In the genomic region with DNA sequence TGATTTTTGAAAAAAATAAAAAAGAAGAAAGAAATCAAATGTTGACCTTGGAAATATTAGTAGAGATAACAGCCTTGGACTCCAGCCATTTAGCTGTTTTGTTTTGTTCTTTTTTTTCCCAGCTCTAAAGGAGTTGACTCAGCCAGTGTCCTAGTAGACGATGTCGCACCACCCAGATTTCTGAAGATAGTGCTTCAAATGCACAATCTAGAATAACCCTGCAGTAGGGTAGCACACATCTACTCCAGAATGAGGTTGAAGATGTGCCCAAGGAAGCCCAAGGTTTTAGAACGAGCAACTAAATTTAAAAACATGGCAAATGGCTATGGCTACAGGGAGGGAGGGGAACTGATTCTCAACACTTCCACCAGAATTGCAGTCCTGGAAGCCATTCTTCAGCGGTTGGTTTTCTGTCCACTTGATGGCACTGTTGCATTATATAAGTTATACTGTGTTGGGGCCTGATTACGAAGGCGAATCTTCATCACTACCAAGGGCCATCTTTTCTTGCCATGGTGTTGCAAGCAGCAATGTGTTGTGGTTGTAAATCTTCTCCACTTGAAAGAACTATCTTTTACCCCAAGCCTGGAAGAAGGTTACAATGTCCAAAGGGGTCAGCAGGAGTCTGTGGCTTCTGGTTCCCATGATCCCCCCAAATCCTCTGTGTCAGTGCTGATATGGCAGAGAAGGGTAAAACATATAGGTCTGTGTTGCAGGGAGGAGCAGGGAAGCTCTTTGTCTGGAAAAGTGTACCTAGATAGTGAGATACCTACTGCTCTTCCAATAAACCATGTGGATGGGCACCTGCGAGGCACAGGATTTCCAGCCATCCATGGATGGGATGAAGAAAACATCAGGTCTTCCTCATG, we compare ENCODE assay signal across 8 mouse cellular contexts.
DNase-seq lines count a peak whose midpoint lies in the region; ATAC-seq lines count a peak whose summit lies in the region.
"Had no signal": no experiment of that assay in that cellular context is flagged by ENCODE, and none has a peak within 500 bp of the region (broad histone marks: within the 10 kb centered on the region; RNA-seq: fewer than 3 reads in every experiment).

No protein-coding gene starts in this region.

- no peak overlapping the region for H3K4me3 ChIP-seq in forebrain, embryonic 12.5 days (replicated peaks)
- no peak overlapping the region for H3K4me3 ChIP-seq in hindbrain, embryonic 16.5 days (ENCODE audit: low read length)
- no peak overlapping the region for H3K4me3 ChIP-seq in midbrain, embryonic 14.5 days (replicated peaks; ENCODE audit: low read depth, low read length)
- H3K4me3 ChIP-seq: stomach, embryonic 15.5 days had no signal

- 54% methylated on average over 7 of the region's 7 CpGs for WGBS in forebrain, embryonic 12.5 days
- 46% methylated on average over 7 of the region's 7 CpGs for WGBS in hindbrain, embryonic 16.5 days
- 54% methylated on average over 7 of the region's 7 CpGs for WGBS in midbrain, embryonic 14.5 days

- no peaks in the 10 kb centered on the region for H3K4me1 ChIP-seq in forebrain, embryonic 12.5 days
- H3K4me1 ChIP-seq in hindbrain, embryonic 16.5 days (ENCODE audit: control insufficient read depth, insufficient read depth, low read depth, low read length) = no peaks in the 10 kb centered on the region
- no peaks in the 10 kb centered on the region for H3K4me1 ChIP-seq in midbrain, embryonic 14.5 days (ENCODE audit: control insufficient read depth, insufficient read depth, low read length)
- H3K4me1 ChIP-seq: stomach, embryonic 15.5 days had no signal

- H3K27me3 ChIP-seq in forebrain, embryonic 12.5 days = no peaks in the 10 kb centered on the region
- no peaks in the 10 kb centered on the region for H3K27me3 ChIP-seq in hindbrain, embryonic 16.5 days (replicated peaks; ENCODE audit: control insufficient read depth, insufficient read depth, low read length)
- no peaks in the 10 kb centered on the region for H3K27me3 ChIP-seq in midbrain, embryonic 14.5 days (ENCODE audit: control insufficient read depth, insufficient read depth, low read length)
- H3K27me3 ChIP-seq: stomach, embryonic 15.5 days had no signal

- H3K27ac ChIP-seq in forebrain, embryonic 12.5 days = no peak overlapping the region
- H3K27ac ChIP-seq in hindbrain, embryonic 16.5 days (ENCODE audit: low read depth, low read length) = no peak overlapping the region
- no peak overlapping the region for H3K27ac ChIP-seq in midbrain, embryonic 14.5 days (replicated peaks; ENCODE audit: low read depth, low read length)
- H3K27ac ChIP-seq: stomach, embryonic 15.5 days had no signal

- peak; percentile 86 for ATAC-seq in forebrain, embryonic 12.5 days (ENCODE audit: low FRiP score)
- ATAC-seq in hindbrain, embryonic 16.5 days = peak; percentile 96
- peak; percentile 79 for ATAC-seq in midbrain, embryonic 14.5 days (ENCODE audit: low FRiP score, low TSS enrichment)

- H3K36me3 ChIP-seq in forebrain, embryonic 12.5 days (replicated peaks) = no peaks in the 10 kb centered on the region
- no peaks in the 10 kb centered on the region for H3K36me3 ChIP-seq in hindbrain, embryonic 16.5 days (ENCODE audit: control insufficient read depth, insufficient read depth, low read length)
- no peaks in the 10 kb centered on the region for H3K36me3 ChIP-seq in midbrain, embryonic 14.5 days (ENCODE audit: control insufficient read depth, insufficient read depth, low read length)
- H3K36me3 ChIP-seq: stomach, embryonic 15.5 days had no signal

- no peaks in the 10 kb centered on the region for H3K9me3 ChIP-seq in forebrain, embryonic 12.5 days
- no peaks in the 10 kb centered on the region for H3K9me3 ChIP-seq in hindbrain, embryonic 16.5 days (ENCODE audit: control insufficient read depth, low read length)
- no peaks in the 10 kb centered on the region for H3K9me3 ChIP-seq in midbrain, embryonic 14.5 days (ENCODE audit: control insufficient read depth, low read length)
- H3K9me3 ChIP-seq: stomach, embryonic 15.5 days had no signal

- DNase-seq in NIH3T3 (ENCODE audit: low read depth) = peak; percentile 23
- peak; percentile 53 for DNase-seq in adrenal gland, postnatal 14 days
- peak; percentile 47 to 69 for DNase-seq in layer of hippocampus, postnatal 25 days (ENCODE audit: extremely low spot score in 1 of 2, low spot score in 1 of 2)
- DNase-seq in midbrain, embryonic 14.5 days = peak; percentile 91
- no peak for DNase-seq in thymus, postnatal 25 days

- H3K4me2 ChIP-seq in forebrain, embryonic 12.5 days = no peak overlapping the region
- H3K4me2 ChIP-seq in hindbrain, embryonic 16.5 days (ENCODE audit: low read length) = no peak overlapping the region
- no peak overlapping the region for H3K4me2 ChIP-seq in midbrain, embryonic 14.5 days (ENCODE audit: low read length)
- H3K4me2 ChIP-seq: stomach, embryonic 15.5 days had no signal

- no peak overlapping the region for H3K9ac ChIP-seq in forebrain, embryonic 12.5 days
- H3K9ac ChIP-seq in hindbrain, embryonic 16.5 days (ENCODE audit: low read depth, low read length) = no peak overlapping the region
- no peak overlapping the region for H3K9ac ChIP-seq in midbrain, embryonic 14.5 days (replicated peaks; ENCODE audit: low read length)
- H3K9ac ChIP-seq: stomach, embryonic 15.5 days had no signal
